ENCODE assay signal across 8 mouse cellular contexts in the genomic region with DNA sequence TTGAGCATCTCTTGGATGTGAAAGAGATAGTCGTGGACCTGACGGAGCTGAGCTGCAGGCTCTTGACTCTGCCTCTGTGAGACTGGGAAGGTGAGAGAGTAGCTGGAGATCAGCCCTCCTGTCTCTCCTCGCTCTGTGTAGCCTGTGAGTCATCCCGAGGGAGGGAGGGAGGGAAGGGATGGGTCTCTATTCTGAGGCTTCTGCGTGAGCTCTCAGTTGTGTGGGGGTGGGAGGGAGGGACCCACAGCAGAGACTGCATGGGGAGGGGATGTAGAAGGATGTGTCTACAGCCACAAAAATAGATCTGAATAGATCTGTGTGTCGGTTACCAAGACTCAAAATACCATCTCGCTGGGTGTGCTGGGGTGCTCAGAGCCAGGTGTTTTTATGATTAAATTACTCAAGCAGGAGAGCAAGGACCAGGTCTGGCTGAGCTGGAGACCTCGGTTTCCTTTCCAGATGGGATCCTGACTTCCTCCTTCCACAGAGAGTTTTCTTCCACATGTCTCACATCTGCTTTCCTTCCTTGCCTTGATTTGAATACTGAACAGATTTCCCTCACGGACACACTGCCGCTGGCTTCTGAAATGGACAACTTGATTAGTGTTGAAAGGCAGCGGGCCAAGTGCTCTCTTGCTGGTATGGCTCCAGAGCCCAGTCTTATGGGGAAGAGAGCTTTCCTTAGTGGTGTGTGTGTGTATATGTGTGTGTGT.
A peak's percentile ranks its signal among the peaks of the same experiment; 100 is the strongest.
DNase-seq lines count a peak whose midpoint lies in the region; ATAC-seq and TF ChIP-seq lines count a peak whose summit lies in the region.

No protein-coding gene starts in this region.

- H3K27ac ChIP-seq in gastrocnemius, adult 2 months, result peak overlapping the region; percentile 62

- no peak for ATAC-seq in inflammation-experienced regulatory T-cells, adult 6 months

- peak; percentile 46 to 72 for DNase-seq in frontal cortex, adult 2 months (ENCODE audit: extremely low spot score in 1 of 2, low spot score in 1 of 2)
- DNase-seq in frontal cortex, postnatal 25 days (ENCODE audit: low spot score in 2 of 2), result no peak
- peak; percentile 83 for DNase-seq in MN1 (ENCODE audit: low spot score)
- DNase-seq in gastrocnemius, adult 2 months, result peak; percentile 61
- DNase-seq in left cerebral cortex, postnatal 14 days (ENCODE audit: low spot score in 2 of 2), result peak; percentile 49 to 50
- DNase-seq in telencephalon, adult 2 months (ENCODE audit: low read depth, low spot score), result peak; percentile 89
- no peak for DNase-seq in cerebellum, postnatal 4 days (ENCODE audit: low spot score in 2 of 2)

- intact Hi-C loops in gastrocnemius, adult 2 months (cut with DNase I), result no loop called here
- intact Hi-C loops in left cerebral cortex, postnatal 14 days (cut with DNase I), result loop anchor here (5.0 kb wide), 1 partner anchor 92 kb away; no protein-coding TSS in a partner anchor

- TF ChIP-seq CTCF in gastrocnemius, adult 2 months (IDR thresholded peaks at IDR 0.05), result no peak

- peak overlapping the region; percentile 46 for H3K4me3 ChIP-seq in gastrocnemius, adult 2 months

Comparison
In these comparisons a context has a peak if more than half of its experiments do, and no peak if none do; other contexts are left out.
1. DNase-seq: peak in frontal cortex, adult 2 months (2 of 2), MN1 (single experiment), gastrocnemius, adult 2 months (single experiment), left cerebral cortex, postnatal 14 days (2 of 2) and telencephalon, adult 2 months (single experiment); none in frontal cortex, postnatal 25 days (0 of 2) and cerebellum, postnatal 4 days (0 of 2).